Mouse (Mus musculus) stomach, embryonic 14.5 days (tissue): Measurements from ENCODE around the gene Cmklr1. TPM values are rescaled to one million over a fixed set of nuclear protein-coding genes. Genes with fewer than 3 reads are reported as not detected.

ENCODE experiments used
- ATAC-seq: fragments of 200-750 bp; cut with Nextera tagmentation; 2 replicates; pipeline ENCODE4 v1.8.0; 2017; ENCODE audit warnings: low read depth, moderate TSS enrichment; ENCODE audit not compliant: insufficient number of reproducible peaks, insufficient read depth, low FRiP score
- H3K27ac ChIP-seq: fragments of 300-500 bp; sonication (generic); 2 replicates; pipeline ENCODE4 v1.5.1; 2014; ENCODE audit warnings: mild to moderate bottlenecking, low read length, moderate library complexity, mixed read lengths
- H3K27me3 ChIP-seq: fragments of 300-500 bp; sonication (generic); 2 replicates; pipeline ENCODE4 v1.6.1; 2014; ENCODE audit warnings: low read length, control low read depth, mixed read lengths; ENCODE audit not compliant: control insufficient read depth, insufficient read depth
- H3K36me3 ChIP-seq: fragments of 300-500 bp; sonication (generic); 2 replicates; pipeline ENCODE4 v1.6.1; 2014; ENCODE audit warnings: mild to moderate bottlenecking, control low read depth, low read length, moderate library complexity, mixed read lengths; ENCODE audit not compliant: control insufficient read depth, insufficient read depth
- H3K4me1 ChIP-seq: fragments of 300-500 bp; sonication (generic); 2 replicates; pipeline ENCODE4 v1.6.1; 2014; ENCODE audit warnings: low read length, control low read depth, mixed read lengths; ENCODE audit not compliant: control insufficient read depth, insufficient read depth
- H3K4me2 ChIP-seq: fragments of 300-500 bp; sonication (generic); replicated peaks from 2 replicates; pipeline ENCODE4 v1.6.1; 2014; ENCODE audit warnings: low read depth, low read length, control low read depth
- H3K4me3 ChIP-seq: fragments of 300-500 bp; sonication (generic); 2 replicates; pipeline ENCODE4 v1.5.1; 2014; ENCODE audit warnings: low read depth, low read length, control low read depth
- H3K9ac ChIP-seq: fragments of 300-500 bp; sonication (generic); replicated peaks from 2 replicates; pipeline ENCODE4 v1.6.1; 2014; ENCODE audit warnings: low read depth, mild to moderate bottlenecking, control low read depth, low read length, moderate library complexity, mixed read lengths
- H3K9me3 ChIP-seq: fragments of 300-500 bp; sonication (generic); 2 replicates; pipeline ENCODE4 v1.6.1; 2016; ENCODE audit warnings: low read depth, low read length, control low read depth; ENCODE audit not compliant: control insufficient read depth
- WGBS: fragments of 180-500 bp; shearing (Covaris S2); extraction: QIAGEN DNeasy Blood & Tissue Kit; methylation state at CpG from one replicate; pipeline ENCODE4 v1.1.7; 2014; 5-methylcytosine and 5-hydroxymethylcytosine counted together
- polyA plus RNA-seq: library from polyadenylated mRNA; unstranded; fragments of >200 nt; fragmentation: Nextera tagmentation; extraction: Ambion mirVana; gene quantifications from 2 replicates; pipeline ENCODE4 v1.2.1, GENCODE M21; 2014

Gene Cmklr1
- polyA plus RNA-seq, 1 experiment from 2014 or later: 3.6 TPM

DNA sequence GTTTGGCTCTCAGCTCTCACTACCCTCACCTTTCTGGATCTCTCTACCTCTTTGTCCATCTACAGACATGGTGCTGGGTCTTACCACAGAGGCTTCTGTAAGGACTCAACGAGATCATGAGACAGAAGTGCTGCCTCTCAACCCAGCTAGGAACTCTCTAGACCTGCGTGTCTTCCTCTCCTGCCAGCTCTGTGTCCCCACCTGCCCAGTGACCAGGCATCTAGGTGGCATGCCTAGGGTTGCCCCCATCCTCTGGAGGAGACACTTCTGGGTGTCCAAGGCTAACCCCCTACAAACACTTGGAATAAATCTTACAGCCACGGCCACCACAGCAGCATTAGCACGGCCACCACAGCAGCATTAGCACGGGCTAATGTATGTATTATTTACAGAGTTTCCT is 40.3 kb downstream of the Cmklr1 start:
- Histone ChIP-seq H3K4me2 (no peak overlapping the region), H3K4me3 (no peak overlapping the region), H3K27ac (no peak overlapping the region), H3K4me1 (0 out of 2 replicates have a peak, but pooled peaks cover 7% of the 10 kb centered on the region), H3K9ac (no peak overlapping the region), H3K36me3 (no peaks in the 10 kb centered on the region), H3K9me3 (no peaks in the 10 kb centered on the region), H3K27me3 (no peaks in the 10 kb centered on the region)
- no peak for ATAC-seq
- 61% methylated on average over 5 of the region's 5 CpGs for WGBS

DNA sequence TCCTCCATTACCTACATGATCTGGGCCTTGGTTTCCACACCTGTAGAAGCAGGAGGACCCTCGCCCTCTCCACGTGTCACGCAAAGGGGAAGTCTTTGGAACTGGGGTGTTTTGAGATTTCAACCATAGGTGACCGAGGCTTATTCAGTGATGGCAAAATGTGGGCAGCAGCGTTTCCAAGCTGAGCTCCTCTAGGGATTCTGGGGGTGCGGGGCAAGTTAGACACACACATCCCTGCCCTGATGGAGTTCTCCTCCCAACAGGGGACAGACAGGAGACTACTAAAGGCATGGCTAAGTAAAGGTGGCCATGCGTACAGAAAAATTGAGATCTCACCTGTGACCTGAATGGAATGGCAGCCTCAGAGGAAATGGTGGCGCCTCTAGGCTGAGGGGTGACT is 41.7 kb downstream of the Cmklr1 start:
- Histone ChIP-seq H3K4me3 (no peak overlapping the region), H3K4me2 (no peak overlapping the region), H3K4me1 (0 out of 2 replicates have a peak, but pooled peaks cover 7% of the 10 kb centered on the region), H3K36me3 (no peaks in the 10 kb centered on the region), H3K9me3 (no peaks in the 10 kb centered on the region), H3K27me3 (no peaks in the 10 kb centered on the region), H3K27ac (peak overlapping the region; percentile 11; the same call in 1 of the 2 replicates), H3K9ac (no peak overlapping the region)
- 87% methylated on average over 8 of the region's 8 CpGs for WGBS
- ATAC-seq: no peak

DNA sequence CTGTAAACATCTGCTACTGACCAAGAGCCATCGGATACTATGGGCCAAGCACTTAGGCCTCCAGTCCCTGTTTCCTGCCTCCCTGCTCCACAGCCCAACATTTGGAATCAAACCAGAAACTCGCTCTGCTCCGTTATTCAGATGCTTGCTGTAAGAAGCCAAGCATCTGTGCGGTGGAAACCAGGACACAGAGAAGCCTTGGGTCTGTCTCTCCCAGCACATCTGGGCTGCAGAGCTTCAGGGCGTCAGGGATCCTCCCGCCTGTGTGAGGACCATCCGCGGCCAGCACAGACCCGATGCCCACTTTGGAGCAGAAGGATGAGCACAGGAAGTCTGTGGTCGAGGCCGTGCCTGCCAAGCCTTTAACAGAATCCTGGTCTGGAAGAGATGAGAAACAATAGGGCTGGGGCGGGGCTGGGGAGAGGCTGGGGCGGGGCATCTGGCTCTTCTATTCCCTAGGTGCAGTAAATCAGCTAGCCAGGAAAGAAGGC is 42.2 kb downstream of the Cmklr1 start:
- 0 out of 2 replicates have a peak, but pooled peaks have one; percentile 21 for ATAC-seq
- 0 out of 2 replicates have a peak, but pooled peaks cover 7% of the 10 kb centered on the region for H3K4me1 ChIP-seq

DNA sequence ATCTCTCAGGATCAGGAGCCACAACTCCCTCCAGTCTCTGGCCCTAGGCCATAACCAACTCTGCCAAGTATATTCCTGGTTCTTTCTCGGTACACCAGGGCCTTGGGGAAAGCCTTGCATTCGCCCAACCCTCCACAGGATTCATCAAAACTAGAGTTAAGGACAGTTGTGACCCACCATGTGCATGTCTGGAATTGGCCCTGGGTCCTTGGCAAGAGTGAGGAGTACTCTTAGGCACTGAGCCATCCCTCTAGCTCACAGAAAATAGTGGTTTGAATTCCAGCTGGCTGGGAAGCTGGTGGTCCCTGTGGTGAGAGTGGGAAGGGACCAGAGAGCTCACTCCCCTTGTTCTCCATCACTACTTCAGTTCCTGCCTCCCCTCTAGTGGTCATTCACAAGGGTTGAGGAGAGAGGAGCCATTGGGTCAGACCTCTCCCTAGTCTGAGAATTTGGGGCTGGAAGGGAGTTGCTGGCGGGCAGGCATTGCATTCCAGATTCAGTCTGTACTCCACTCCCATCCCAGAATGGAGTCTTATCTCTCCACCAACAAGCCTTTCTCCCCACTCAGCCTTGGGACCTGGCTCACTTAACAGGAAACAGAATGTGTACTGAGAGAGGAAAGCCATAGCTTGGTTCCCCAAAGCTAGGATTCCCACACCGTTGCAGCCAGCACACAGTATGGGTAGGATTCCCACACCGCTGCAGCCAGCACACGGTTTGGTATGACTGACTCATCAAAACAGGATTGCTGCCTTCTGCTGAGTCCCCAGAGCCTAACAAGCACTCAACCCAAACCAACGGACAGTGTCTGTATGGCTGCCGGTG is 43.1 kb downstream of the Cmklr1 start:
- Histone ChIP-seq H3K36me3 (no peaks in the 10 kb centered on the region), H3K4me2 (no peak overlapping the region), H3K9me3 (no peaks in the 10 kb centered on the region), H3K4me1 (0 out of 2 replicates have a peak, but pooled peaks cover 7% of the 10 kb centered on the region), H3K27ac (no peak overlapping the region), H3K27me3 (no peaks in the 10 kb centered on the region), H3K9ac (no peak overlapping the region), H3K4me3 (no peak overlapping the region)
- no peak for ATAC-seq
- WGBS: 81% methylated on average over 8 of the region's 8 CpGs

More for the DNA sequence above, 42.2 kb downstream of the Cmklr1 start:
- Histone ChIP-seq H3K27ac (peak overlapping the region; percentile 11; the same call in 1 of the 2 replicates), H3K9ac (no peak overlapping the region), H3K9me3 (no peaks in the 10 kb centered on the region), H3K4me3 (no peak overlapping the region), H3K27me3 (no peaks in the 10 kb centered on the region), H3K36me3 (no peaks in the 10 kb centered on the region), H3K4me2 (0 out of 2 replicates have a peak overlapping the region, but pooled peaks have one; percentile 0)
- 26% methylated on average over 13 of the region's 13 CpGs for WGBS

DNA sequence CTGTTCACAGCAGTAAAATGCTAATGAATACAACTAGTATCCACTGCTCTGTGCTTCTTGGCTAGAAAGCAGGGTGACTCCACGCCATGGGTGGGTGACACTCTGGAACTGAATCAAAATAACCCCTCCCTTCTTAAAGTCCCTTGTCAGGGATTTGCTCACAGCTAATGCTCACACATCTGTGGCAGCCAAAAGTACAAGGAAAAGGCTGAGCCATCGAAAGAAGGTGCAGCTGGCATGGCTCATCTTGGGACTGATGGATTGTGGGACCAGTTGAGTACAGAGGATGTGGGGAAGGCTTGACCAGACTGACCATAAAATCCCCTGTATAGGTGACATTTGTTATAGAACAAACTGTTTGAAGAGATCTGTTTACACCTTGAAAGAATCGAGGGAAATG is 44.1 kb downstream of the Cmklr1 start:
- H3K9ac ChIP-seq: no peak overlapping the region
- no peak overlapping the region for H3K4me2 ChIP-seq
- no peaks in the 10 kb centered on the region for H3K36me3 ChIP-seq
- no peak overlapping the region for H3K4me3 ChIP-seq
- no peak overlapping the region for H3K27ac ChIP-seq
- ATAC-seq: no peak
- H3K9me3 ChIP-seq: no peaks in the 10 kb centered on the region
- 0 out of 2 replicates have a peak, but pooled peaks cover 7% of the 10 kb centered on the region for H3K4me1 ChIP-seq
- 55% methylated on average over 3 of the region's 3 CpGs for WGBS
- no peaks in the 10 kb centered on the region for H3K27me3 ChIP-seq

DNA sequence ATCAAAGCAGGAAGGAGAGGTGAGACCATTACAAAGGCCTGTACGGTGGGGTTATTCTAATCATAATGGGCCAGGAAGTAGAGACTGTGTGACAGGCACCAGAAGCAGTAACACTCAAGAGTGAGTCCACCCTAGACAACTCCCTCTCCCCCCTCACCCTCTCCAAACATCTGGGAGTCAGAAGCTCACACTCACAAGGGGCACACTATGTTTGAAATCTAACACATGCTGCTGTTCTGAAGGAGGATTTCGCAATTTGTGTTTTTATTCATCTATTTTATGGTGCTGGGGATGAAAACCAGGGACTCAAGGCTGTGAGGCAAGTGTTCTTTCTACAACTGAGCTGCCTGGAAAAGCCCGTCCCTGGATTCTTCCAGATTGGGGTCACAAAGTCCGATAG is 45.5 kb downstream of the Cmklr1 start:
- no peaks in the 10 kb centered on the region for H3K27me3 ChIP-seq
- no peak overlapping the region for H3K4me3 ChIP-seq
- no peaks in the 10 kb centered on the region for H3K9me3 ChIP-seq
- no peaks in the 10 kb centered on the region for H3K36me3 ChIP-seq
- no peak overlapping the region for H3K27ac ChIP-seq
- H3K4me1 ChIP-seq: 0 out of 2 replicates have a peak, but pooled peaks cover 7% of the 10 kb centered on the region
- H3K9ac ChIP-seq: no peak overlapping the region
- WGBS: 62% methylated on average over 4 of the region's 4 CpGs
- ATAC-seq: no peak
- H3K4me2 ChIP-seq: no peak overlapping the region

DNA sequence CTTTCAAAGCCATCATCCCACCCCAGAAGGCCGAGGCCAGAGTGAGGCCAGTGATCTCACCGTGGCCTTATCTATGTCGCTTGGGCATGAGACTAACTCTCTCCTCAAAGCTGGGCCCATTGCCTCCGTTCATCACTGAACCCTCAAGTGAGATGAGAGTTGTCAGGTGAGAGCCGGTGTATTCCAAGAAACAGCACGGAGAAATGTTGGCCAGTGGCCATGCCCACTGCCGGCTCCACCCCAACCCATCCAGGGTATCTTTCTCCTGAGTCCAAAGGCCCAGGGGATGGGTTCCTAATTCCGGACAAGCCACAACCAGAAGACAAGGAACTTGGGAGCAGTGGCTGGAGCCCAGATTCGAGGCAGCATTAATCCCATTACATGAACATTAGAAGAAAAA is 46.8 kb downstream of the Cmklr1 start:
- no peaks in the 10 kb centered on the region for H3K27me3 ChIP-seq
- no peak for ATAC-seq
- H3K9me3 ChIP-seq: no peaks in the 10 kb centered on the region
- no peak overlapping the region for H3K9ac ChIP-seq
- WGBS: 81% methylated on average over 9 of the region's 9 CpGs
- no peaks in the 10 kb centered on the region for H3K36me3 ChIP-seq
- H3K4me1 ChIP-seq: 0 out of 2 replicates have a peak, but pooled peaks cover 5% of the 10 kb centered on the region
- H3K4me2 ChIP-seq: no peak overlapping the region
- no peak overlapping the region for H3K4me3 ChIP-seq
- no peak overlapping the region for H3K27ac ChIP-seq

DNA sequence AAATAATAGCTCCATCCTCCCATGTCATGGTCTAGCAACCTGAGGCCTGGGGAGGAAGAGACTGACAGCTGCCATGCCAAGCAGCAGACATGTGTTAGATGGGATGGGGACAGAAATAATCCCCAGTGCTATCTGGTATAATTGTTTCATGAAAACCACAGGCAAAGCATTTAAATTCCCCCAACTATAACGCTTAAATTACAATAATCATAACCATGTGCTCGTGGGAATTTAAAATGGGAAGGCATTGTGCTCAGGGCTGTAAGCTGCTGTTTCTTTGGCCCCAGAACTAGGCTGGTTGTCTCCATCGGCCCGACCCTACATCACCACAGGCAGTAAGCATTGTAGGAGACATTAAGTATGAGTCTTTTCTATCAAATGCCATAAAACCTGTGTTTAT is 49.4 kb downstream of the Cmklr1 start:
- H3K4me1 ChIP-seq: no peaks in the 10 kb centered on the region
- no peak overlapping the region for H3K9ac ChIP-seq
- no peak overlapping the region for H3K27ac ChIP-seq
- no peak overlapping the region for H3K4me2 ChIP-seq
- H3K9me3 ChIP-seq: no peaks in the 10 kb centered on the region
- H3K36me3 ChIP-seq: no peaks in the 10 kb centered on the region
- H3K4me3 ChIP-seq: no peak overlapping the region
- WGBS: 81% methylated on average over 4 of the region's 4 CpGs
- no peaks in the 10 kb centered on the region for H3K27me3 ChIP-seq
- ATAC-seq: no peak
